Mouse (Mus musculus): ENCODE measurements around the gene Ak4.

Ak4 gene

DNA sequence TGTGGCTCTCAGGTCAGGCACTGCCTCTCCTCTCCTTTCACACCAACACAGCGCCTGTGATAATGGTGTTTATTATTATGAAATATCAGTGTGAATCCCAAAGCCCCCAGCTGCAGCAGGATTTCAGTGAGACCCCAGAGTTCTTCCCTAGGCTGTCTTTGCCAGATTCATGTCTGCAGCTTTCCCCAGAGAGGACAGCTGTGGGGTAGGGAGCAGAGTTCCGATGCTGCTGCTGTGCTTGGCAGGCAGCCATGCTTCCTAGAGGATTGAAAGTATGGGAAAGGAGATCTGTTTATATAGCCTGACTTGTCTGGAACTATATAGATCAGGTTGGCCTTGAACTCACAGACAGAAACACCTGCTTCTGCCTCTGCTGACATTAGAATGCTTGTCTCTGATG is 43.0 kb downstream of the Ak4 start:
- DNase-seq: no peak

DNA sequence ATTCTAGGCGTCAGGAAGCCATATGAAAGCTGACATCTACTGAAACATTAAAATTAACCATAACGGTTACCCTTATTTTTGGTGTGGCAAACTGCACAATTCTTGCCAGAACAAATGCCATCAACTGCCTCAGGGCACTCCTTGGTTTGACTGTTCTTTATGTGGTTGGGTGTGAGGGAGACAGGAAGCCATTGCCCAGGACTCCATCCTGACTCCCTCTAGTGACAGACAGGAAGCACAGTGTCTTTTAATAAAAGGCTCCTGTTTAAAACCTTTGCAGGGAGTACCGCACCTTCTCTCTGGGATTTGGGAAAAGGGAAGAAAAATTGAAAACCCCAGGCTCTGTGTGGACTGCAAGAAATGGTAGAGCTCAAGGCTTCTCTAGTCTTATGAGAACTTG is 47.2 kb downstream of the Ak4 start:
- DNase-seq: no peak

DNA sequence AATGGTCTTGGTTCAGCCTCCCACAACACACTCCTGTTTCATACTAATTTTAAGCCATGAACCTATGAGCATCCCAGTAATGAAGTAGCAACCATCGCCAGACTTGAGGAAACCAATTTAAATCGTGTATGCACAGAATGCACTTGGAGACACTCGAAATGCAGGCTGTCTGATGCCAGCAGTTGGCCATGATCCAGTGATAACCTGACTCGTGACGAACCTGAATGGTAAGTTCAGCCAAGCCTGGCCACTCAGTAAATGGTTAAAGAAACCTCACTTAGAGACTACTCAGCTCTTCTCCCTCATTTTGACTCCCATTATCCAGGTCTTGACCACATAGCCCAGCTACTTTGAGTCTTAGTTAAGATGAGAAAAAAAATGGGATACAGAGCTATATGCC is 50.2 kb downstream of the Ak4 start:
- no peak for DNase-seq

DNA sequence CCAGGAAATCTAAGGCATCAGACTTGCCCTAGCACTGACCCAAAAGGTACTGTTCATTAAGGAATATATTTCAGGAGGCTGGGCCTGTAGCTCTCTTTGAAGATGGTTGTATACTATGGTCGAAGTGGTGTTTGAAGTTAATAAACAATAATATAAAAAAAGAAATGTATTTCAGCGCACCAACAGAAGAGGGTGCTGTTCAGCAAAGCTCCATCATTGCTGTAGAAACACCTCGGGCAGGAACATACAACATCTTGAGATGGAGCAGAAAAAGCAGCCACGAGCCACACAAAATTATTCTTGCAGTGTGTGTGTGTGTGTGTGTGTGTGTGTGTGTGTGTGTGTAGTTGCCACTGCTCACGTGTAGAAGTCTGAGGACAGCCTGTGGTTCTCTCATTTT is 51.5 kb downstream of the Ak4 start:
- DNase-seq: no peak

DNA sequence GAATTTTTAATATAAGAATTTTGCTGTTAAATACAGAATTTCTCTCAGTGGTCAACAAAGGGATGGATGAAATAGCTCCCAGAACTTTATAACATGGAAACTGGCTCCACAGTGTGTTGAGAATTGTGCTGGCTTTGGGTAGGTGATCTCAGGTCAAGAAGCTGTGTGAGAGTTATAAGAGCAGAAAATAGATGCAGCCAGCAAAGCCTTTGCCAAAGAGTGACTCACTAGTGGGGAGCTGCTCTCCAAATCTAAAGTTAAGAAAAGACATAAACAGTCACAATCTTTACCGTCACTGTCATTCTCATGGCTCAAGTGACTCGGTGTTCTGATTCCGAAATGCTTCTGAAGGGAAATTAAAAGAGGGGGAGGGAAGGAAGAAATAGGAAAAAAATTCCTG is 53.7 kb downstream of the Ak4 start:
- DNase-seq: no peak

DNA sequence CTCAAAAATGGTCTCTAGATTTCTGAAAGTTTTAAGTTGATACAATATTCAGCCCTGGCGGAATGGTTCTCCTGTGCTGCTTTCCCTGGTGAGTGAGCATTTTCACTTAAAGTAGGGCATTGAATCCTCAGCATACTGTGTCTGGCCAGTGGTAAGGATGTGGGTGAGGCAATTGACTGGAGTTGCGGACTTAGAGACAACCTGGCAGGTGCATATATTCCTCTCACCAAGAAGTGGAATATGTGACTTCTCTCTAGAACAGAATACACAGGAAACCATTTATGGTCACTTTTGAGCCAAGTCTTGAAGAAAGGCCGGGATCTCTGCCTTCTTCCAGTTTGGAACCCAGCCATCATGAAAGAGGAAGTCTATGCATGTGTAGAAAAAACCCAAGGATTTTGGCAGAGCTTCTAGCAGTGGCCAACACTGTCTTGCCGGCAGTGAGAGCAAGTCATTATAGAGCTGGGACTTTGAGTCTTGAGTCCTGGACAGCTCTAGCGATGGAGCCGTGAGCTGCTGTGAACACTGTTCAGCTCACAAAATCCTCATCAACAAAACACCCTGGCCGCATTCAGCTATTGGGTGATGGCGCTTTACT is 71.3 kb downstream of the Ak4 start:
- DNase-seq: no peak

DNA sequence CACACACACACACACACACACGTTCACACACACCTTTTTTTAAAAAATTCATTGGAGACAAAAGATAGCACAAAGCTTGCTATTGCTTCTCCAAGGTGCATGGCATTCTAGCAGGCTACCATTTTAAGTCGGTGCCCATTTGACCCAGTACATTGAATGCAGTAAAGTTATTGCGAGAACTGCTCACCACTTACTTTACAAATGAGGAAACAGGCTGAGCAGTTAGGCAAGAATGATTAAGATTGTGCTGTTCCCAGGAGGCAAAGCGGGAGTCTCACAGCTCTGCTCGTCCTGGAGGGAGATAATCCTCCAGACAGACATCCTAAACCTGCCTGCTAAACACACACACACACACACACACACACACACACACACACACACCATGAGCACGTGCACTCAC is 72.6 kb downstream of the Ak4 start:
- no peak for DNase-seq

DNA sequence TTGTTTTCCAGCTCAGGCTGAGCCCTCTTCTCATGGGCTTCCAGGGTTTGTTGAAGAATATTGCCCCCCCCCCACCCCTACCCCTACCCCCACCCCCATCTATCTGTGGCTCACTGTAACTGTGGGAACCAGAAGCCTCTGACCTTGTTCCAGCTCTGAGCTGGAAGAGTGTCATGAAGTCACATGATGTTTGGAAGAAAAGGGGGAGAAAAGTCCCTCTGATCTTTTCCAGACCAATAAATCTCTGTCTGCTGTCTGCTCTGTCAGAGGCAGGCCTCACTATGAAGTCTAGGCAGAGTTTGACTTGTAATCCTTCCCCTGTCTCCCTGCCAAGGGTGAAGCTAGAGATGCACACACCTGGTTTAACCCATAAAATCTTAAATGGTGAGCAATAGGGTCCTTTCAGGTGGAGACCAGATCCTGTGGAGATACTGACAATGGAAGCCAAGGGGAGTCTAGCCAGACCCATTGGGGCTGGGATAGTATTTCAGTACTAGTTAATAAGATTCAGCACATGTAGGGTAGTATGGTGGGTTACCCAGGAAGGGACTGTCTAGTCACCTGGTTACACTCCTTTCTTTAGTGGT is 74.6 kb downstream of the Ak4 start:
- DNase-seq: no peak

DNA sequence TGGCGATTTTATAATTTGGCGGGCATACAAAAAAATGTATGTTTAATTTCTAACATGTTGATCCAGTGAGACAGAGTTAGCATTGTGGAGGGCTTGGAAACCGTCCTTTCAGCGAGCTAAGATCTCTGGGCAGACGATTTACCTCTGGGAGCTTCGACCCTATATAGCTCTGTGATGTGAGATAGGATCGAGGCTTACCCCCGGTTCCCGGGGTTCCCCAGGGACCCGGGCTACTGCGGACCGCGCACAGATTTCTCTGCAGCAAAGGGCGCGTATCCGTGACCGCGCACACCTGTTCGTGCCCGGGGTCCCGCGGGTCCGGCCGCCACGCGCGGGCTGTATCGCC is 77.1 kb downstream of the Ak4 start:
- no peak for DNase-seq

DNA sequence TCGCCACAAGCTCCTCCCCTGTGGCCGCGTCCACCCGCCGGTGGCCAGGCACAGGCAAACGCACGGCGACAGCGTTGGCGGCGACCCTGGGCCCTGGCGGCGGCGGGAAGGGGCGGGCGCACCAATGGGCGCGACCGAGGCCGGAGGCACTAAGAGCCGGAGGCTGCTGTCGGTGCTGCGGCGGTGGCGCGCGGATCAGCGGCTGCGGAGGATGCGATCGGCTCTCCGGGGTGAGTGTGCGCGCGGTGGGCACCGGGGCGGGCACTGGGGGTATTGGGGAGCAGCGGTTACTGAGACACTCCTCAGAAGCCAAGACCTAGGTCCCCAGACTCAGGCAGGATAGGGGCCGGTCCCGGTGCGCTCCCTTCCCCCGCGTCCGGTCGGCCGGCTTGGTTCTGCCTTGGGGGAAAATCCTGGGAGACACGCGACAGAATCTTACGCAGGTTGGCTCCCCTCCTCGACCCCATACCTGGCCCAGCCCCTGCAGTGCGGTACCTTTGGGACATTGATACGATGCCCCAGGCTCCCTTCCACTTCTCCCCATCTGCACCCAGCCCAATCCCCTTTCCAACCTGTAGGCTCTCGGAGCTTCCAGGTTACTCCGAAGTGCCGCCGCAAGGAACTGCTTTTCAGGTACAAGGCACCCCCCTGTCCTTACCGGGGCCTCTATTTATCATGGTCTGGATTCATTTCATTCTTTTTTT is 77.6 kb downstream of the Ak4 start, which contains the start of gene Dnajc6:
Gene Dnajc6 (plus strand): TSS at position 115 of the 704 bp plus-strand sequence.
- peak; percentile 53 for DNase-seq

DNA sequence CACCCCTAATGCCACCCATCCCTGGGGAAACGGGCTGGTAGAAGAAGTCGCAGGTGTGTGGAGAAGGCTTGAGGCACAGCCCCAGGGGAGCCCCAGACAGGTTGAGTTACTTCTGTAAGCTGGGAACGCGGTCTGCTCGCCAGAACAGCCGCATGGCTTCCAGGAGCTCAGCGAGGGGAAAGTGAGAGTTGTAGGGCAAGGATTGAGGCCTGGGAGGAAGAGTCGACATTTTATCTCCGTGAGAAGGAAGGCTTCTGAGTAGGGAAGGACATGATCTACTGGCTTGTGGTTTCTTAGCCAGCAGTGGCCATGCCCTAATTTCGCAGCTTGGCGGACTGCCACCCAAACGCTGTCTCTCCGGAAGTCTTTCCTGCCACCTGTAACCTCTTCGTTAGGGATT is 78.3 kb downstream of the Ak4 start:
- peak; percentile 43 for DNase-seq

DNA sequence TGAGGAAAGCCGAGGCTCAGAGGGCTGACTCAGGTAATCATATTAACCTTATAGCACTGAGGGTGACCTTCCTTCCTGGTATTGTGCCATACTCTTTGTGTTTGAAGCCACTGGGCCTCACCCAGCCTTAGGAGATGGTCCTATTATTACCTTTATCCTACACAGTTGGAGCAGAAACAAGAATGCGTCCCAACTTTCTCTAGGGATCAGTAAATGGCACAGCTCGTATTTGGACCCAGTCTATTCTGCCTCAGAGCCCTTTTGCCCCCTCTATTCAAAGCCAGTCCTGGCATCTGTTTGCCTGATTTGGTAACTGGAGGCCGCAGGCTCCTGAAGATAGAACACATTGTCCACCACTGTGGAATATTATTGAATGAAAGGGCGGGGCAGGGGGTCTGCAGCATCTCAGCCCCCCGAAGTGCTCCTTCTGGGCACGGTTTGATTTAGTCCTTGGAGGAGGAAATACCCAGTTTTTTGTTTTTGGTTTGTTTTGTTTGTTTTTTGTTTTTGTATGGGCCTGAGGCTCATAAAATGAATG is 85.5 kb downstream of the Ak4 start:
- DNase-seq: no peak

DNA sequence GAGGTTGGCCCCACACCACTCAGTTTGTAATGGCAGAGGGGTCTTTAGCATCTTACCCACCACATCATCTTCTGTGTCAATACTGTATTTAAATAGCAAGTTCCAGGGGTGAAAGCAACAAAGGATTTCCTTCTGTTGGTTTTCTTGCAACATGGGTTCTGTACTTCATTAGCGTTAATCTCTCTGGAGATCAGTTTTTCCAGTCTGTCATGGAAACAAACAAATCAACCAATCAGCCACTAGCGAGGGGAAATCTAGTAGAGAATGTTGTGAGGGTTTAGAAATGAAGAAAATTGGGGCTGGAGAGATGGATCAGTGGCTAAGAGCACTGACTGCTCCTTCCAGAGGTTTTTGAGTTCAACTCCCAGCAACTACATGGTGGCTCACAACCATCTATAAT is 86.9 kb downstream of the Ak4 start:
- DNase-seq: no peak

DNA sequence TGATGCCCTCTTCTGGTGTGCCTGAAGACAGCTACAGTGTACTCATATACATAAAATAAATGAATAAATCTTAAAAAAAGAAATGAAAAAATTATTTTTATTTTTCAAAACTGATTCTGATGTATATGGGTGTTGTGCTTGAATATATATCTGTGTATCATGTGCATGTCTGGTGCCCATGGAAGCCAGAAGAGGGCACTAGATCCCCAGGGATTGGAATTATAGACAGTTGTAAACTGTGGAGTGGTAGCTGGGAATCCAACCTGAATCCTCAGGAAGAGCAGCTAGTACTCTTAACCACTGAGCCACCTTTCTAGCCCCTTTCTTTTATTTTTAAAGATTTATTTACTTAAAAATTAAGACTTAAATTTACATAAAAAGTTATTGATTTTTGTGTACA is 87.3 kb downstream of the Ak4 start:
- DNase-seq: no peak

DNA sequence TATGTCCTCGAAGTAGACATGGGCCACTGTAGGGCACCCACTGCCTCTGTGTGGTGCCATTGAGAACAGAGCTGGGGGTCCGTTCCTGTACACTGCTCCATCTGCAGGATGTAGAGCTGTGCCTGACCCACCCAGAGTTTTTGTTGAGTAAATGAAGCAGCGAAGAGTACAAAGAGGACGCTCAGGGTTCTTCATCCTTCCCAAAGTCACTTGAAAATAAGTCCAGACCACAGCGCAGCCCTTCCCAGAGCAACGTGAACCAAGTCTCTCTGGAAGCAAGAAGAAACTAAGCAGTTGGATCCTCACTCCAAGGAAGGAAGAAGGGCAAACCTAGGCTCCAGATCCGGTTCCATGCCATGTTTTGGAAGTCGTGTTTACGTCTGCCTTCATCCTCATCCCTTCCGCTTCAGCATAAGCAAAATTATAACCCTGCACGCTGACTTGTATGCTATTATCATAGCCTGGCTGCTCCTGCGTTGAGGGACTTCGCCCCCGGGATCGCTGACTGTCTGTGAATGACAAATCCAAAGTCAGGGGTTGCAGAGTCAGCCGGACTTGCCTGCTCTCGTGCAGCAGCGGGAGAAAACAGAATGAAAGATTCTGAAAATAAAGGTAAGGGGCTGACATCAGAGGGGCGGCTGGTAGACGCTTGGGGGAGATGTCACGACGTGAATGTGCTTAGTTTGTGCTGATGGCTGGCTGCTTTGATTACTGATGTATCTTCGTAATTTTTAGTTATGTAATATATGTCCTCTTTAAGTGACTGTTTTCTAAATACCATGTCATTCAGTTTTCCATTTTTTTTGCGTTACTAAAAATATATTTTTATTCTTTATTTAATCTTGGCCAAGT is 88.7 kb downstream of the Ak4 start:
- peak; percentile 68 for DNase-seq

DNA sequence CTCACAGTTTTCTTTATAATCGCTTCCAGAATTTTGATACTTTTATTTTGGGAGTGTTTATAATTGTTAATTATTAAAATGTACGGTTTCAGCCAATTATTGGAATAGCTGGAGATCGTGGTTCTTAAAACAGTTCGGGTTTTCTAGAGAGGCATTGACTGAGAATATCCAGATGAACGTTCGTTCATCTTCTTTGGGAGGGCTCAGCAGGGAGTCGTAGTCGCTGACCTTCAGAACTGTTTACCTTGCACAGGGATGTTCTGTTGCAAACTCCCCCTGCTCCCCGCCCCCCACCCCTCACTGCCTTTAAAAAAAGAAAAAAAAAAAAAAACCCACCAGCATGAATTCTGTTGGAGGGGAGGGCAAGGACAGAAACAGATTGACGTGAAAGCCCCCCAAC is 89.4 kb downstream of the Ak4 start:
- peak; percentile 35 for DNase-seq

DNA sequence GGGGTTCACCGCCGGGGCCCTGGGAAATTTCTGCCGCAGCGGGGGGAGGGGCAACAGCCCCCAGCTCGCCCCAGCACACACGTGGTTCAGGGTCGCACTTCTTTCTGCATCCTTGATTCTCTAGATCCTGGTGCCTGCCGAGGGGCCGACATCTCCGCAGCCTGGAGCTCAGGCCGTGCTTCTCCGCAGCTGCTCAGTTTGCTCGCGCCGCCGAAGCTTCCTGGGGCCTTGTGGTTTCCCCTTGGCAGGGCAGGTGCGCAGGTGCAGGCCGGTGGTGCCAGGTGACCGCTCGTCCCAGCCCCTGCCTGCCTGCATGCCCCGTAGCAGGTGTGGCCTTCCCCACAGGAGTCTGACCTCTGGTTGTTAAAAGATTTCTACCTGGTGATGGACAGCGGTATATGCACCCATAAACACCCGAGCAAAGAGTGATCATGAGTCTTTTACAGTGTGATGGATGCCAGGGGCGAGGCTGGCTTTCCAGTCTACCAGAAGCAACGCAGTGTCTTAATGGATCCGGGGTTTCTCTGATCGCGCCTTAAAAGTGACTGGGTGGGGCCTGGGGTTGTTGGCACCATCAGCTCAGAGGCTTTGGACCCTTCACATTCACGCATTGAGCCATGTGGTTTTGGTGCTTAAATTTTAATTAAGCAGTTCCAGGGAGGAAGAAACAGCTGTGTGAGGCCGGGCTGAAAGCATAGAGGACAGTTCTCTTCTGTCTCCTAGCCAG is 89.9 kb downstream of the Ak4 start:
- DNase-seq: peak; percentile 78

DNA sequence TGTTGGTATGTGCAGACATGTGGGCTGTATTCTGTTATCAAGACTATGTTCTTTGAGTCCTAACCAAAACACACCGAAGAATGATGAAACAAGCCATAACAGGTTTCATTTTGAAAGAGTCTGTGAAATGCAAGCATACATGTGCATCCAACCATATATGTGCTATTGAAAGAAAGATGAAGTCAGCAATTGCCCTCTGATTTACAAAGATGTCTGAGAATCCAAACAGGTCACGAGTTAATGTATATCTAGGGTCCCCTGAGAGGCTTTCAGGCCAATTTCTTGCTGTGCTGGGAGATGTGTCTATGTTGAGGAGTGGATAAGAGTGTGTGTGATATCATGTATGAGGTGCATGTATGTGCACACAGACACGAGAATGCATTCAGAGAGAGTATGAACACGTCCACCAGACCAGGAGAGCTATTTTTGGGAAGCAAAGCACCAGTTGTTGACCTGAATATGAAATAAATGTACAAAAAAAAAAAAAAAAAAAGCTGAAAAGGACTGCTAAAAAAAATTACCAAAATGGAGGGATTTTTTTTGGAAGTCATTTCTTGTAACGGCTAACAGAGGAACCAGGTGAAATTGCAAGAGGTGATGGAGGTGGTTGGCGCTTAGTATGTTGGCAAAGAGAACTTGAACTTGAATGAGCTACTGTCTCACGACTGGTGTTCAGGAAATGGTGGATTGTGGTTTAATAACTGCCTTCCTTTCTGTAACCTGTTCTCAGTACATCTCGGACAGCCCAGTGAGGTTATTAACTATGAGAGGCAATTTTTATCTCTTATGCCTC is 91.2 kb downstream of the Ak4 start:
- DNase-seq: no peak

DNA sequence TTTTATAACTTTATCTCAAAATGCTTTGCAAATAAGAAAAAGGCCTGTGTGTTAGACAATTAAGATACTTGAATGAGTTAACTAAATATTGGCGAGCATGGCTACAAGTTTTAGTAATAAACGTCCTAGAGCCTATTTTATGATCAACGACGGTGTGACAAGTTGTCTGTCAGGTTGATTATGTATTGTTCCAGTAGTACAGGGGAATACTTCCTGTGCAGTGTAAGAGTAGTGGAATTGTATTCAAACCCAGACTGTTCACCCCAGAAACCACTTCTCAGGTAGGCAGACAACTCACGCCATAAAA is 91.8 kb downstream of the Ak4 start:
- DNase-seq: no peak

DNA sequence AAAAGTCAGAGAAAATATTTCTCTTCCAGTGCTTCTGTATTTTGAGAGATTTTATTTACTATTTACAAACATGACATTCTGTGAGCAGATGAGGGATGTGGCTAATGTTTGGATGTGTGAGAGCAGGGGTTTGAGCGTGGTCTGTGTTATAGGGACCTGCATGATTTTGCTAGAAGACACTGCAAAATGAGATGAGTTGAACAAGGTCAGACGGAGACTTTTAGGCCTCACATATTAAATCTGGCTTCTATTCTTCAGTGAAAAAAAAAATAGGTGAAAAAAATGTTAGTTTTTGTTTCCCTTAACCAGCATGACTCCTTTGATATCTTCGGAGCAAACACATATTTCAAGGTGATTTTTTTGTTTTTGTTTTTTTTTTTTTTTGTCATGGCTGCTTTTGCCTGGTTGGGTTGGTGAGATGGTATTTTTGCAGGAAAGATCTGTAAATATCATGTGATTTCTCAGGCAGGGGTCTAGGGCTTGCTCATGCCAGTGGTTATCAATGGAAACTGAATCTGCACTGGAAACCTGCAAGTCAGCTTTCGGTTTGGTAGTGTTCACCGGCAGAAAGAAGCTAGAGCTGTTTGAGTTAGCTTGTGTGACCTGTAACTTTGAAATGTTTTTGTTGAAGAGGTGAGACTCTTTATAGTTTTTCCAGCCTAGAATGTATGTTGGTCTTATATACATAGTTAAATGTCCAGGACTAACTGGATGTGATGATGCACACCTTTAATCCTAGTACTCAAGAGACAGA is 92.9 kb downstream of the Ak4 start:
- no peak for DNase-seq

DNA sequence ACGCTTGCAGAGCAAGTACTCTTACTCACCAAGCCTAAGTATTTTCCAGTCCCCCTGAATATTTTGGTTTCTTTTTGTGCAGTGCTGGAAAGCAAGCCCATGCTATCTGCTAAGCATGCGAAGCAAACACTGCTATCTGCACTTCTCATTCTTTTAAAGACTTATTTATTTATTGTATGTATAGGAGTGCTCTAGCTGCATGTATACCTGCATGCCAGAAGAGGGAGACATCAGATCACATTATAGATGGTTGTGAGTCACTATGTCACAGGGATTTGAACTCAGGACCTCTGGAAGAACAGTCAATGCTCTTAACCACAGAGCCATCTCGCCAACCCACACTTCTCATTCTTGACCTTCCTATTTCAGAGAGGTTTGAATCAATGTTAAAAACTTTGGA is 94.2 kb downstream of the Ak4 start:
- DNase-seq: no peak
